Mouse (Mus musculus): ENCODE data around the gene Dusp27. TPM values are rescaled to one million over a fixed set of nuclear protein-coding genes. Genes with fewer than 3 reads are reported as not detected.

The Dusp27 gene
- under 1 TPM in 3 of 4 experiments, not detected in 1; 0.12 to 0.20 (median 0.20) TPM for total RNA-seq (2022)

DNA sequence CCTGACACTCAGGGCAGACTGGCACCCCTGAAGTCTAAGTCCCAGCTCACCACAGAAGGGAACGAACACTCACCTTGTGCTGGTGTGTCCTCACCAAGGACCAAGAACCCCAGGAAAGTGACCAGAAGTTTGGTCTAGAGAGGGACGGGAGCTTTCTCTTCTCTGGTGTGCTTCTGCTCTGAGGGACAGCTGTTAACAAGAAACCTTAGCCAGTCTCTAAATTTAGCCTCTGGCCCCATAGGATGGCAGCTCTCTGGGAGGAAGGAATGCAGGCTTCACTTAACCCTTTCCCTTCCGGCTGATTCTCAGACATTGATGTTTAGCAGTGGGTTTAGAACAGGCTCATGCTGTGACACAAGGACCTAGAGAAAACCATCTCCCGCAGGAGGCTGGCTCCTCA is at the start of gene Dusp27:
Gene Dusp27, minus strand, starts transcription at position 204 of the 400 bp plus-strand sequence.
- DNase-seq (ENCODE audit: low spot score in 2 of 2) = no peak

DNA sequence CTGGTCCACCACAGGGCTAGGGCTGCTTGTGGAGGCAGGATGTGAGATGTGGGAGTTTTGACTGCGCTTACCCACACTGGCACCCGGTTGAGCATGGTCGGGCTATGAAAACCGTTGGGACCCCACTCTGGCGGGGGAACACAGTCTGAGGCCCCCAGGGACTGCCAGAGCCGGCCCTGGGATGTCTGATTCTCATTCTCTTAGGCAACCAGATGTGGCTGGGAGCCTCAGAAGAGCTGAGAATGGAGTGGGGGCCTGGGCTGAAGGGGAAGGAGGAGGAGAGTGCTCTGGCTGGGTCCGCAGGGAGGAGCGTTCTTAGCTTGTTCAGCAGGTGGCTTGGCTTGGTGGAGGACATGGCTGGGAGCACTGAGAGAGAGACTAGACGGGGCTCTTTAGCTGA is 45.9 kb upstream of the Dusp27 start:
- no peak for DNase-seq (ENCODE audit: low spot score in 2 of 2)

DNA sequence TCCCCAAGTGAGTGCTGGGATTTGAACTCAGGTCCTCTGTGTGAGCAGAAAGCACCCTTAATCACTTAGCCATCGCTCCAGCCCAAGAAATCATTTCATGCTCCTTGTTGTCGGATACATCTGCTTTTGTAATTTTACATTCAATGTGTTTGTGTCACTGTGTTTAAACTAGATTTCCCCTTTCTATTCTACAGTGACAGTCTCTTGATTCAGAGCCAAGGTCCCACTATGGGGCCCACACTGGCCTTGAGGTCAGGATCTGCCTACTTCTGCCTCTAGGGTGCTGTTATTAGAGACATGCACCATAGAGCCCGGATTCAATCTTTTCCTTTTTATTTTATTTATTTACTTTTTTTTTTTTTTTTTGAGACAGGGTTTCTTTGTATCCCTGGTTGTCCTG is 45.3 kb upstream of the Dusp27 start:
- DNase-seq (ENCODE audit: low spot score in 2 of 2) = no peak

DNA sequence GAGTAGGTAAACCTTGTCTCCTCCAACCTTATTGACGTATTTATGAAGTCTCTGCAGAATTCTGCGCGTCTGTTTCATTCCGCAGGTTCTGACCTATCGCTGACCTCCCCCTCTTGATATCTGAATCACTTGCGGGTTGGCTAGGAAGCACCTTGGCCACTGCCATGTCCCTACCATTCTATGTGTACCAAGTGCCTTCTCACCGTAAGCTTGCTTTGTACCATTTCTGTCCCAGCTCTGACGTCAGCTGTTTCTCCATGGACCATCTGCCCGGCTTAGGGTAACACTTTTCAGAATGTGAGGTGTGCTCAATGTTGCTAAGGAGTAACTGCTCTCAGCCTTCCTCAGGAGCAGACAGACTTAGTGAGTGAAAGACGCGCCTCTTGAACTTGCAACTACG is 43.1 kb upstream of the Dusp27 start:
- DNase-seq (ENCODE audit: low spot score in 2 of 2) = no peak

DNA sequence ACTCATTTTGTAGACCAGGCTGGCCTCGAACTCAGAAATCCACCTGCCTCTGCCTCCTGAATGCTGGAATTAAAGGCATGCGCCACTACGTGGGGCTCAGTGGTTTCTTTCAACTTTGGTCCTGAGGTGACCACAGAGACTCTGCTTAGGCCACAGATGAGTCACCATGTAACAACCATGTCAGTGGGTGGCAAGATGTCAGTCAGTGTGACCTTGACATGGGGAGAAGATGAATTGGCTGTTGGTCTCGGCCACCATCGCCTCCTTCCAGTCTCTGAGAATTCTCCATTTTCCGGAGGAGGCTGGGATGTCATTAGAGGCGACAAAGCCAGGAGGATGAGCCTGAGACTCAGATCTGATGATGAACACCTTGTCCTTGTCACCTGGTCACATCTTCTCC is 42.0 kb upstream of the Dusp27 start:
- DNase-seq (ENCODE audit: low spot score in 2 of 2) = no peak

DNA sequence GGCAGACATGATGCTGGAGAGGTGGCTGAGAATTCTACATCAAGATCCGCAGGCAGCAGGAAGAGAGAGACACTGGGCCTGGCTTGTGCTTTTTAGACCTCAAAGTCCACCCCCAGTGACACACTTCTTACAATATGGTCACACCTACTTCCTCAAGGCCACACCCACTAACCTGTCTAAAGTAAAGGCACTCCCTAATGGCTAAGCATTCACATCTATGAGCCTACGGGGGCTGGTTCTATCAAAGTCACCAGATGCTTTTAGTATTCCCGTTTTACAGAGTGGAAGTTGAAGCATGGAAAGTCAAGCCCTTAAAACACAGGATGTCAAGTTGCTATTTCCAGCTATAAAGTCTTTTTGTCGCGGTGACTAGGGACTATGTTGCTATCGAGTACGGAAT is 40.3 kb upstream of the Dusp27 start:
- no peak for DNase-seq (ENCODE audit: low spot score in 2 of 2)

DNA sequence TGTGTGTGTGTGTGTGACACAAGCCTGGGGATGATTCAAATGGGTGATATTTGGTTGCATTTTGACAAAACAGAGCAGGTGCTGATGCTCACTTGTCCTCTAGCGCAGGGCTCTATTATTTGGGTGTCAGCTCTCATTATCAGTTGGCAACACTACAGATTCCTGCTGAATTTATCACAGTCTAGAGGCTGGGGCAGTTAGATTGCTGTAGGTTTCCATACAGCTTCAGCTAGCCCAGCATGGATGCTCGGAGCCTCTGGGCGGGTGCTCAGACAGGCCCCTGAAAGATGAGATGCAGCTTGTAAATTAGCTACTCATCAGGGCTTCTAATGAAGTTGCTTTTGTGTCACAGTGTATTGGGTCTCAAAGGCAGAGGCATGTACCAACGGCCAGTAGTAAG is 39.7 kb upstream of the Dusp27 start:
- DNase-seq (ENCODE audit: low spot score in 2 of 2) = no peak

DNA sequence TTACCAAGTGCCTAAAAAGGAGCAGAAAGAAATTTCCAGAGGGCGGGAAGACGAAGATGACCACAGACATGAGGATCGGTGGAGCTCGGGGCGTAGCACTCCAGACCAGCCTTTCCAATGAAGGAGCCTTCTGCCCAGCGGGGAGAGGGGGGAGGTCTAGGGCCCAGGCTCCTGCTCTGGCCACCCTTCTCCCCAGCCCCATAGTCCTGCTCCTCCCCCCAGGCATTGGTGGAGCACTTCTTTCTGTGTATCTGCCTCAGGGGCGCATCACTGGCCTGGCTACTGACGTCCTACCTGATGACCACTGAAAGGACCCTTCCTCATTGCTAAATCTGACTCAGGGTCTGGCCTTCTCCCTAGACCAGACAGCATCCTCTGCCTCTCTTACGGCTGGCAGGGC is 37.4 kb upstream of the Dusp27 start:
- no peak for DNase-seq (ENCODE audit: low spot score in 2 of 2)

DNA sequence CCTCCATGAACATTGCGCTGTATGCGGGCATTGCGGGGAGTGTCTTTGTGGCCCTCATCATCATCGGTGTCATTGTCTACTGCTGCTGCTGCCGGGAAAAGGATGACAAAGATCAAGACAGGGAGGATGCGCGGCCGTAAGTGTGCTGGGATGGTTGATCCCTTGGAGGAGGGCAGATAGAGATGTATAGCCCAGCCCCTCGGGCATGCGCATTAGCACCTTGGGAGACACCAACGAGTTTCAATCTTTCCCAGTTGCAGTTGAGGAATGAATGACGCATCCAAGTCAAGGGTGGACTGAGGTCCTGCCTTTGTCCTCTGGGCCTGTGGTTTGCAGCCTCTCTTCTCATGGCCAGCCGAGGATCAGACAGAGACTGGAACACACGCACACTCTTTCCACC is 36.9 kb upstream of the Dusp27 start:
- DNase-seq (ENCODE audit: low spot score in 2 of 2) = no peak

DNA sequence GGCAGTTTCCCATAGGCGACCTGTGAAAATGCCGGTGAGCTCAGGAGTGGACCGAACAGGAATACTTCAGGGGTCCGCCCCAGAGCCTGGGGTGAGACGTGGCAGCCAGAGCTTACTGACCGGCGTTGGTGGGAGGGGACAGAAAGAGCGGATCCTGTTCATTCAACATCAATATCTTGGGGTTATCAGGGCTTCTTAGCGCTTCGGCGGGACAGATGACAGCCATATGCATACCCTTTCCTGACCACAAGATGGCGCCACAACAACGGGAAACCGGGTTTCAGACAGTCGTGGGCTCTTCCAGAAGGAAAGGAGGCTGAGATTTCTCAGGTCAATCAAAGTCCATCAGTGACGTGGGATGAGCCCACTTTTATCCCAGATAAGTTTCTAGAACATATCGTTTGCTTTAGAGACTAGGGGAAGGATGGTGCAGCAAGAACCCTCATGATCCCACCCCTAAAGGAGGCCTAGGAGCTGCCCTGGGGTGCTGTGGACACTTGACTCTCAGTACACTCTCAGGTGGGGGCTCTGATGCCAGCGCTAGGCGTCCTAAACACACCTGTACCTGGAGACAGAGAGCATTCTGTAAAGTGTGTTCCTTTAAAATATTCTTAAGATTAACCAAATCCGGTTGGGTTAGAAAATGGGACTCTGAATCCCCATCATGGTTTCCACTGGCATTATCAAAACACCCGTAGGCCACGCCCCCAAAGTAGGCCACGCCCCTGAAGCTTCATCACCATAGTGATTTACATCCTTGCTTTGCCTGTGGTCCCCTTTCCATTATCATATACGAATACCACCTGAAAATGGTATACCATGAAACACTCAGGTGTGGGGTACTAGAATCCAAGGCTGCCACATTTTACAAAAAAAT is 33.1 kb upstream of the Dusp27 start:
- peak in 1 of 2 experiments; percentile 74 for DNase-seq (ENCODE audit: low spot score in 2 of 2)

DNA sequence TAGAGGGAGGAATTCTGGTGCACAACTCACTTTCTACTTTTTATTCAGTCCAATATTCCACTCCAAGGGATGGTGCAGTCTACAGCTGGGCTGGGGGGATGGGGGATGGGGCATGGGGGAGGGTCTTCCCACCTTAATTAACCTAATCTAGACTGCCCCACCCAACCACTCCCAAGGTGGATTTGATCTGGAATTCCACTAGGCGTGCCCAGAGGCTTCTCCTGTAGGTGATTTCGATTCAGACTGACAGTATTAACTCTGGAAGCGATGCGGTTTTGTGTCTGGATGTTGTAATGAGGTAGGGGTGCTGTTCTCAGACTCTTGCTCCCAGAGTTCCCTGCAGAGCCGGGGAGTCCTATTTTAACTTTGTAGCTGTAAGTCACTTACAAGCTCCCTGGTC is 32.4 kb upstream of the Dusp27 start:
- no peak for DNase-seq (ENCODE audit: low spot score in 2 of 2)

DNA sequence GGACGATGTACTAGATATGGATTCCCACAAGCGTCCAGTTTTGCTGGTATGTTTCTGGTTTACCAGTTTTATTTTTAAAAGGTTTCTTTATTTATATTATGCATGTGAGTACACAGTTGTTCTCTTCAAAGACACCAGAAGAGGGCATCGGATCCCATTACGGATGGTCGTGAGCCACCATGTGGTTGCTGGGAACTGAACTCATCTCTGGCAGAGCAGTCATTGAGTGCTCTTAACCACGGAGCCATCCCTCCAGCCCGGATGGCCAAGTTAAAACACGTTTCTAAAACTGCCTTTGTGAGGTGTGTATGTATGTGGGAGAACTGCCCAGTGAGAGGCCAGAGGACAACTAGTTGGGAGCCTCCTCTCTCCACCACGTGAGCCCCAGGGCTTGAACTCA is 30.9 kb upstream of the Dusp27 start:
- no peak for DNase-seq (ENCODE audit: low spot score in 2 of 2)

DNA sequence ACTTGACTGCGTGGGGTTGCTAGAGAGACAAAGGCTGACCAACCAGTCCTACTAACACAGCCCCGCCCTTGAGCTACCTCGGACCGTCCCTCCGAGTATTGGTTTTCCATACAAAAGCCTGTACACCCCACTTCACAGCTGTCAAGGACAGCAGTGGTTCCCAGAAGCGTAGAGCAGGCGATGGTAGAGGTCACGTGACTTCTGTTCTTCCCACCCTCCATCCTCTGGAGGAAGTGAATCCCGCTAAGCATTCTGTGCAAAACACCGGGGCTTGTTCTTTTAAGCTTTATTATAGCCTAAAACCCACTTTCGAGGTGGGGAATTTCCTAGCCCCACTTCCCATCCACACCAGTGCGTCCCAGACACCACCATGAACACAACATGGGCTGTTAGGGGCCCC is 30.0 kb upstream of the Dusp27 start:
- no peak for DNase-seq (ENCODE audit: low spot score in 2 of 2)

DNA sequence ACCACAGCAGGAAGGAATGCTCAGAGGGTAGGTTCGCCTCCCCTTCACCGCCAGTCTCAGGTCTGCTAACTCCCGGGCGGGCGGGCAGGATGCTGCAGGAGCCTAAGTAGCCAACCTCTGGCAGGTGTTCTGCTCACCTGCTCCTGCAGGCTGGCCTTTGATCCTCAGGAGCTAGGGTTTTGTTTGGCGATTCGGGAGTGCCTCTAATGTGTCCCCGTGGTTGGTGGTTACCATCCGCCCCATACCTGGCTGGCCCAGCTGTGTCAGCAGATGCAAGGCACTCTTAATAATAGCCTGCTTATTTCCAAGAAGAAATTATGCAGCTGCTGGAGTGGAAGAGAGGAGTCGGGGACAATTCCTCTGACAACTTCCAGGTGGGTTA is 27.4 kb upstream of the Dusp27 start:
- no peak for DNase-seq (ENCODE audit: low spot score in 2 of 2)

DNA sequence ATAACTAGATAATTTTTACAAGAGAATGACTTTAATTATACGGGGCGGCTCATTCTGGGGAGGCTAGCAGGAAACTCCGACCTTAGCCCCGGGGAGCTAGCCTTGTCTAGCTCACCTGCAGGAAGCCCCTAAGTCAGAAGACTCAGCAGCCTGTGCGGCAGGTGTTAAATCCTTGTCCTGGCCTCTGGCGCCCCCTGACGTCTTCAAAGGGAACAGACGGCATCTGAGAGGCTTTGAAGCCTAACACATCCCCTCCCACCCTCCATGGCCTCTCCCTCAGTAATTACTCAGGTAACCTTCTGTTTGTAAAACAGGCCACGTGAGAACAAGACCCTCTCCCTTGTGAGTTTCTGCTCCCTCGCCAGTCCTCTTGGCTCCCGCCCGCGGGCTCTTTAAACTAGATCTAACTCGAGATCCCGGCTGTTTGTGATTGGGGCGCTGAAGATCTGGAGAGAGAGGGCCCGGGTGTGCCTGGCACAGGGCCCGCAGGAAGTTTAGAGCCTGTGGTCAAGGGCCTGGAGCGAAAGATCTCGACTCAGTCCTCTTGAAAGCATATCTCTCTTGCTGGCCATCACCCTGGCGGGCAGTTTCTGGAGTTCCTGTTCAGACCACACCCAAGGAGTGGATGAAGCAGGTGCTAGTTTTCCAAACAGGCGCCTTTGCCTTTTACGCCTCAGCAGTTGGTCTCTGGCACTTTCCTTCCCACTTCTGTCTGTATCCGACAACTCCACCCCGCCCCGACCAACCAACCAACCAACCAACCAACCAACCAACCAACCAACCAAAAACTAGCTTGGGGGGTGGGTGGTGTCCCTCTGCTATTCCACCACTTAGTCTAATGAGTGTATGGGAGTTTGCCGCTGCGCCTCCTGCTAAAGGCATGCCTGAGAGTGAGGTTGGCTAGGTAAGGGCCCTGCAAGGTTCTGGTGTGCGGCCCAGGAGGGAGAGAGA is 26.7 kb upstream of the Dusp27 start:
- peak; percentile 35 to 74 for DNase-seq (ENCODE audit: low spot score in 2 of 2)

DNA sequence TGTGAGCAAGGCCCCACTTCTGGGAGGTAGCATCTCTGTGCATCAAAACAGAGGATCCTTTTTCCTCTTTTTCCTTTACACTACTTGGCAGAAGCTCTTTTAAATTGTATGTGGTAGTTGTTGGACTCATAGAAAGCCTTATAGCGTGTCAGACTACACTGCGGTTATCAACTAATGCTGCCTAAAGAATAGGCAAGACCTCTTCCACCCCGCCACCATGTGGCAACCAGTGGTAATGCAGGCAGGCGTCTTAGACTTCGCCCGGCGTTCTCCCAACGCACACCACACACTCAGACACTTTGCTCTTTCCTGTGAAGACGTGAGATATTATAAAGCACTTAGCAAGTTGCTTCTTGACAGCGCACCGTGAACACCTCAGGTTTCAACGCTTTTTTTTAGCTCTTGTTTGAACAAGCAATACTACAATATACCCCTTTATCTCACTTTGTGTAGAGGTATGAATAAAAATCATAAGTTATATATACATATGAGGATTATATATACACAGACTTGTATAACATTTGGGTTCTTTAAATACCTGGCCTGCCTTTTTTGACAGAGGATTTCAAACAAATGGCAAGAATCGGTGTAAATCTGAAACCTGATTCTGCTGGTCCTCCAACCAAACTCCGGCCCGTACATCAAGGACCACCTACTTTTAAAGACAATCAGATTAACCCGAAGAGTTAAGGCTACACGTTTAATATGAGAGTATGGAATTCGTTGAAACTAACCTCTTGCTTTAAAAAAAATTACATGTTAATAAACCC is 25.8 kb upstream of the Dusp27 start:
- DNase-seq (ENCODE audit: low spot score in 2 of 2) = peak; percentile 72 to 89

DNA sequence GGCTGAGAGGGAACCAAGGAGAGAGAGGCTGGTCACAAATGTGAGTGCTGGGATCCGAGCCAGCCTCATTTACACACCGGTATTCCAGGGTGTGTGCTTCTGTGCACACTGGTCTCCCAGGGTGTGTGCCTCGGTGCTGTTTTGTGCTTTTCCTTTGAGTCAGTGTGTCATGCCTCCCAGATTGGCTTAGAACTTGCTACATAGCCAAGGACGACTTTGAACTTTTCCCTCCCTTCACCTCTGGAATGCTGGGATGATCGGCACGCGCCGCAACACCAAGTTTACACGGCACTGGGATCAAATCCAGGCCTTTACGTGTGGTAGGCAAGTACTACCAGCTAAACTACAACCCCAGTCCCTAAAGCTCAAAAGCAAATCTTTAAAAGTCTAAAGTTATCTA is 24.3 kb upstream of the Dusp27 start:
- DNase-seq (ENCODE audit: low spot score in 2 of 2) = no peak

DNA sequence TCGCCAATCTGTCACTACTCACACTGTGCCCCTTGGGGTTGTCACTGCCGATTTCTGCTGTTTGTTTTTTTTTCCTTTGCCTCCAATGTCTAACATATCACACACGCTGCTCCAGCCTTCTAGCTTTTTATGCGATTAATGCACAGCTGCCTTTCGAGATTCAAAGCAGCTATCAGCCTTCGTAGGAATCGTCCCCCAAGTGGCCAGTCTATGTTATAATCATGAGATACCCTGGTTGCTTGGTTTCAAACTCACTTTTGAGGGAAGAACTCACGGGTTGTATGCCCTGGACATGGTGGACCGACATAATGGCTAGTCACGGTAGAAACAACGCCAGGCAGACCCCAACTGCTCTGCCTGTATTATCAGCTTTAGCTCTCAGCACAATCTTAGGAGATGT is 23.6 kb upstream of the Dusp27 start:
- no peak for DNase-seq (ENCODE audit: low spot score in 2 of 2)

DNA sequence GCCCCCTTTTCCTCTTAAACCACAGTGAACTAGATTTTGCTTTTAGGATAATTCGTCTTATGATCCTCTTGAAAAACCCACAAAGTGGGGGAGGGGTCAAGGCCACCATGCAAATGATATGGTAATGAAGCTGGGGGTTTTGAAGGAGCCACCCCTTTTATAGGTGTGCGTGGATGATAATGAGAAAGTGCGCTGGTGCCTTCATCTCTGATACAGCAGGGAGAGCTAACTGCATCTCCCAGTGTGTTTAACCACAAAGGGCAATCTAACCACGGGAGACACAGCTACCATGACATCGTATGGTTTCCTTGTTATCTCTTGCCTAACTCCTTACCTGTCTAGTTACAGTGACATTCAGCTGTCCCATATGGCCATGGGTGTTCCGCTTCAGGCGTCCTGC is 22.3 kb upstream of the Dusp27 start:
- DNase-seq (ENCODE audit: low spot score in 2 of 2) = no peak

DNA sequence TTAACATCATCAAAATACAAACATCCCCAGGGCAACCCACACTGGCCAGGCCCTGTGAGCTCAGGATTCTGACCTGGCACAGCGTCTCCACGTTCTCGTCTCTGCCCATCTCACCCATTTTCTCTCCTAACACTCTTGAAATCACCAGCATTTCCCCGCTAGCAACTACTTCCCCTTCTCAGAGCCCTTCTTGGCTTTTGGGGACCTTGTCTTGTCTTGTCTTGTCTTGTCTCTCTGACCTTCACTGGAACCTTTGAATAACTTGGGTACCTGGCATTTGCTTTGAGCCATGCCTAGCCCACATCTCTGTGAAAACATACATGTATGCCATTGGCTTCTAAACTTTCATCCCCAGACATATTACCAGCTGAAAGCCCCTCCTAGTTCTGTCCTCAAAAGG is 21.7 kb upstream of the Dusp27 start:
- DNase-seq (ENCODE audit: low spot score in 2 of 2) = no peak

DNA sequence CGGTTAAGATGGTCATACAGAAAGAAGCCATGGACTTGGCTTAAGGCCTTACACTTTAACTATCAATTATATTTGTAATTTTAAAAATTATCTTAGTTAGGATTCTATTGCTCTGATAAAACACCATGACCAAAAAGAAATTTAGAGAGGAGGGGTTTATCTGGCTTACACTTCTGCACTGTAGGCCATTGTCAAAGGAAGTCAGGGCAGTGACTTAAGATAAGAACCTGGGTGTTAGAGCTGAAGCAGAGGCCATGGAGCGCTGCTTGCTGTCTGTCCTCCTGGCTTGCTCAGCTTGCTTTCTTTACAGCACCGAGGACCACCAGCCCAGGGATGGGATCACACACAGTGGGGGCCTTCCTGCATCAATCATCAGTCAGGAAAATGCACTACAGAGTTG is 19.9 kb upstream of the Dusp27 start:
- DNase-seq (ENCODE audit: low spot score in 2 of 2) = no peak

DNA sequence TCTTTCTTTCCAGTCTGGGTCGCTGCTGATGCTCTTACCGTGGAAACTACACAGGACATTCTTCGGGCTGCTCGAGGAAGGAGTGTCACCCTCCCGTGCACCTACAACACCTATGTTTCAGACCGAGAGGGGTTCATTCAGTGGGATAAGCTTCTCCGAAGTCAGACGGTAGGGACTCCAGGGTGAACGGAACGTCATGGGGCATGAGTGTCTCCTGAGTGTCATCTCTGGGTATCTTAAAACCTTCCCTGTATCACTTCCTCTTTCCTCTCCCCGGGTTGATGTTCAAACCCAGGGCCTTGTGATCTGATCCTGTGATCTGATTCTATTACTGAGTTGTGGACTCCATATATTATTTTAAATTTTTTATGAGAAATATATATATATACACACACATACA is 18.9 kb upstream of the Dusp27 start:
- no peak for DNase-seq (ENCODE audit: low spot score in 2 of 2)

Data from layer of hippocampus, adult 8-10 months (tissue).